Mouse (Mus musculus): Measurements from ENCODE around the gene Adig.

DNA sequence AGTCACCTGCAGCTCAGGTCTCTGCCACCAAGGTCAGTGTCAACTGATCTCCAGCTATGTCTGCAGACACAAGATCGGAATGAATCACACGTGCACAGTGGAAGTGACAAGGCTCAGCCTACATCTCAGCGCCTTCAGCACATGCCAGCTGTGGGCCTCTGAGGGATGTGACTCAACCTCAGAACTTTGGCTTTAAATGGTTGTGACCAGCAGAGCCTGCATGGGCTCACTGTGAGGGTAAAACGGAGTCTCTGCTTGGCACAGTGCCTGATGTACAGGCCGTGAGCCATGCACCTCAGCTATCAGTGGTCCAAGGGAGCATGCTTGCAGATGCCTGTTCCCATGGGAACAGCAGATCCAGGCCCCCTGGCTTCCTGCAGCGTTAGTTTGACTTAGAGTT is 16.2 kb downstream of the Adig start:
- TF ChIP-seq CTCF (conservative IDR thresholded peaks at IDR 0.05 in 1 of 2, IDR thresholded peaks at IDR 0.05 in 1 of 2; ENCODE audit: low read depth in 2 of 2, low read length in 2 of 2) (no peak), POLR2A (IDR thresholded peaks at IDR 0.05; ENCODE audit: low read depth, low read length) (no peak), TBP (conservative IDR thresholded peaks at IDR 0.05; ENCODE audit: low read depth, low read length) (no peak), JUN (IDR thresholded peaks at IDR 0.05; ENCODE audit: insufficient read depth, low read depth, low read length) (no peak), CHD1 (IDR thresholded peaks at IDR 0.05; ENCODE audit: low read depth, low read length) (no peak), HCFC1 (IDR thresholded peaks at IDR 0.05; ENCODE audit: low read depth, low read length) (no peak)

All from CH12.LX (cell line).